Mouse (Mus musculus) stomach, postnatal 0 days (tissue): ENCODE results near the gene Gng11. TPM values are rescaled to one million over a fixed set of nuclear protein-coding genes. Genes with fewer than 3 reads are reported as not detected.

Experiments used
- ATAC-seq: fragments of 200-750 bp; cut with Nextera tagmentation; 2 replicates; pipeline ENCODE4 v1.8.0; 2017; ENCODE audit not compliant: low FRiP score, low TSS enrichment
- DNase-seq: peaks from one replicate; pipeline ENCODE4 v3.0.0-alpha.2; 2016; ENCODE audit warnings: low spot score
- H3K27ac ChIP-seq: fragments of 300-500 bp; sonication (generic); replicated peaks from 2 replicates; pipeline ENCODE4 v1.5.1; 2014; ENCODE audit warnings: mild to moderate bottlenecking, control low read depth
- H3K27me3 ChIP-seq: fragments of 300-500 bp; sonication (generic); 2 replicates; pipeline ENCODE4 v1.6.1; 2014; ENCODE audit warnings: low read length; ENCODE audit not compliant: control insufficient read depth, insufficient read depth
- H3K36me3 ChIP-seq: fragments of 300-500 bp; sonication (generic); 2 replicates; pipeline ENCODE4 v1.6.1; 2014; ENCODE audit warnings: low read length, mixed read lengths; ENCODE audit not compliant: control insufficient read depth, insufficient read depth
- H3K4me1 ChIP-seq: fragments of 300-500 bp; sonication (generic); replicated peaks from 2 replicates; pipeline ENCODE4 v1.6.1; 2014; ENCODE audit warnings: antibody characterized with exemption; ENCODE audit not compliant: control insufficient read depth, insufficient read depth
- H3K4me2 ChIP-seq: fragments of 300-500 bp; sonication (generic); replicated peaks from 2 replicates; pipeline ENCODE4 v1.6.1; 2014; ENCODE audit warnings: low read depth, mild to moderate bottlenecking, control low read depth, moderate library complexity
- H3K4me3 ChIP-seq: fragments of 300-500 bp; sonication (generic); 2 replicates; pipeline ENCODE4 v1.5.1; 2014; ENCODE audit warnings: low read depth, low read length, control low read depth
- H3K9ac ChIP-seq: fragments of 300-500 bp; sonication (generic); 2 replicates; pipeline ENCODE4 v1.6.1; 2014; ENCODE audit warnings: mild to moderate bottlenecking, low read length, control low read depth, mixed read lengths
- H3K9me3 ChIP-seq: fragments of 300-500 bp; sonication (generic); 2 replicates; pipeline ENCODE4 v1.6.1; 2016; ENCODE audit warnings: low read length; ENCODE audit not compliant: control insufficient read depth
- CTCF ChIP-seq: IDR thresholded peaks from 2 replicates; pipeline ENCODE4 v1.5.1; 2016; ENCODE audit warnings: antibody characterized with exemption, low read depth, mild to moderate bottlenecking, moderate library complexity
- EP300 ChIP-seq: optimal IDR thresholded peaks from 2 replicates; pipeline ENCODE3; 2016; ENCODE audit warnings: antibody characterized with exemption
- WGBS: fragments of 180-500 bp; shearing (Covaris S2); extraction: QIAGEN DNeasy Blood & Tissue Kit; methylation state at CpG from one replicate; pipeline ENCODE4 v1.1.7; 2014; 5-methylcytosine and 5-hydroxymethylcytosine counted together
- polyA plus RNA-seq: library from polyadenylated mRNA; unstranded; fragments of >200 nt; fragmentation: Nextera tagmentation; extraction: Ambion mirVana; gene quantifications from 2 replicates; pipeline ENCODE4 v1.2.1, GENCODE M21; 2015

Gene Gng11
- 67.2 and 69.7 TPM in 2 replicates for polyA plus RNA-seq

- ATAC-seq (peak; percentile 88), DNase-seq (peak; percentile 59)
- Histone ChIP-seq H3K36me3 (no peaks in the 10 kb centered on the region), H3K4me2 (peak within 1 kb of the TSS; percentile 74), H3K9me3 (no peaks in the 10 kb centered on the region), H3K9ac (peak within 1 kb of the TSS; percentile 81), H3K27ac (peak within 1 kb of the TSS; percentile 90), H3K4me3 (peak within 1 kb of the TSS; percentile 56), H3K4me1 (no peaks in the 10 kb centered on the region), H3K27me3 (no peaks in the 10 kb centered on the region)
- TF ChIP-seq CTCF (no peak; the same call in 1 of the 2 replicates), EP300 (no peak)
- WGBS, result 2% methylated on average over 19 of the region's 19 CpGs
These were observed at the start of gene Gng11 for GRCm38 (mm10) chr6:4003890-4004306. Gene Gng11 (plus strand): TSS chr6:4003904.

DNA sequence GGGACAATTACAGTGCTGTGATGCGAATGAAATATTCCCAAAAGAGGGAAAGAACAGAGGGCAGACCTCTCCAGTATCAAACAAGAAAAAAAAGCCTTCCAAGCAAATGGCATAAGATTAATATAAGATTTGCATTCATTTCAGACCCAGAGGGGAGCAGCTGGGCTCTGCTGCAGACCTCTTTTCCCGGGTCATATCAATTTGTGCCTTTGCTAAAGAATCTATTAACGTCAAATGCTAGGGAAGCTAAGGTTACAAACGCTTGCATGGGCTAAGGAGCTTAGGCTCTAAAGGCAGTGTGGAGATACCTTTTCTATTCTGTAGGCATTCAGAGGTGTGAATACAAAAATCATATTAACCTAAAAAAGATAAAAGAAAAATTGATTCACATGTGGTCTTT is 48.7 kb upstream of the Gng11 start:
- Histone ChIP-seq H3K27me3 (no peaks in the 10 kb centered on the region), H3K9me3 (no peaks in the 10 kb centered on the region), H3K4me2 (no peak overlapping the region), H3K27ac (no peak overlapping the region), H3K9ac (no peak overlapping the region), H3K36me3 (no peaks in the 10 kb centered on the region), H3K4me1 (no peaks in the 10 kb centered on the region), H3K4me3 (no peak overlapping the region)
- no peak for TF ChIP-seq EP300
- no peak for TF ChIP-seq CTCF
- DNase-seq (no peak), ATAC-seq (no peak)
- 50% methylated on average over 4 of the region's 4 CpGs for WGBS

- Histone ChIP-seq H3K4me1 (no peaks in the 10 kb centered on the region), H3K4me3 (peak overlapping the region; percentile 32), H3K27me3 (no peaks in the 10 kb centered on the region), H3K9ac (0 out of 2 replicates have a peak overlapping the region, but pooled peaks have one; percentile 13), H3K27ac (0 out of 2 replicates have a peak overlapping the region, but pooled peaks have one; percentile 2), H3K4me2 (peak overlapping the region; percentile 44), H3K9me3 (no peaks in the 10 kb centered on the region), H3K36me3 (no peaks in the 10 kb centered on the region)
- WGBS, result 28% methylated on average over 31 of the region's 31 CpGs
- TF ChIP-seq CTCF (no peak), EP300 (no peak)
- no peak for ATAC-seq
- DNase-seq, result peak; percentile 18
These were observed 35.8 kb upstream of the Gng11 start for GRCm38 (mm10) chr6:3967676-3968626.

DNA sequence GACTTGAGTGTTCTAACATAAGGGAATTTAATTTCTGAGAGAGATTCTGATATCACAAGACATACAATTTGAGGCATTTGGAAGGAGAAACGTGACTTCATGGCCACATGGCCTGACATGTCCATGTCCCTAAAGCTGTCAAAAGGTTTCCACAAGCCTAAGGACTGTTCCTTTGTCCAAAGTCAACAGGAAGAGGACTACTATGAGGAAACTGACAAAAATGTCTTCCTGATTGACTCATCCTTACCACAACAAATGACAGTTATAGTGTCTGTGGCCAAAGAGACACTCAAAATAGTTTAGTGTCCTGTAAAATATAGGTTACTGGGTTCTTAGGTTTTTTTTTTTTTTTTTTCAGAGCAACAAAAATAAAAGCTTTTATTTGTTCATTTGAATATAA is 30.0 kb upstream of the Gng11 start:
- H3K4me3 ChIP-seq, result no peak overlapping the region
- no peaks in the 10 kb centered on the region for H3K27me3 ChIP-seq
- no peak for ATAC-seq
- WGBS, result 59% methylated on average over 1 of the region's 1 CpGs
- H3K9me3 ChIP-seq, result no peaks in the 10 kb centered on the region
- H3K27ac ChIP-seq, result no peak overlapping the region
- no peak overlapping the region for H3K9ac ChIP-seq
- H3K4me2 ChIP-seq, result no peak overlapping the region
- no peaks in the 10 kb centered on the region for H3K36me3 ChIP-seq
- H3K4me1 ChIP-seq, result no peaks in the 10 kb centered on the region
- no peak for DNase-seq
- TF ChIP-seq CTCF (no peak), EP300 (no peak)

DNA sequence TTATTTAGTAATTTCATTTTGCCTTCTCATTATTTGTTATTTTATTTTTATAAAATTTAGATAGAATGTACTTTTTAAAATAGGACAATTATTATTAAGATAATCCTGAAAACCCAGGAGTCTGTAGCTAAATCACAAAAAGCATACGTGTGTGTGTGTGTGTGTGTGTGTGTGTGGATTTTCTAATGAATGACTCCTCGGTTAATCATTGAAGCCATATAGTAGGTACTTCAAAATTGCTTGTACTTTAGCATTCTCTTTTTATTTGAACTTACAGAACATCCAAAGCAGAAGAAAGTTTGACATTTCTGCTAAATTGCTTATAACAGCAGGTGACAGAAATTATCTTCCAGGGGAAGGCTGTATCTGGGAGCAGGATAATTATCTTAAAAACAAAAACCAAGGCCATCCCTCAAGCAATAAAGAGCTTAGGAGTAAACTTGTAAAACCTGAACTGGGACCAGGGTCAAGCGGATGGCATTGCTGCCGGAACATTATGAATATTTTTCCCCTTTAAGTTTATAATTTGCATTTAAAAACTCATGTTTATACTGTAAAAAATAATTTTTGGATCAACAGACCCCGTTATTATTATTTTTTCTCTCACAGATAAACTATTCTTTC is 20.9 kb upstream of the Gng11 start:
- Histone ChIP-seq H3K27ac (no peak overlapping the region), H3K36me3 (no peaks in the 10 kb centered on the region), H3K4me2 (no peak overlapping the region), H3K9me3 (no peaks in the 10 kb centered on the region), H3K4me1 (no peaks in the 10 kb centered on the region), H3K27me3 (no peaks in the 10 kb centered on the region), H3K4me3 (no peak overlapping the region), H3K9ac (no peak overlapping the region)
- DNase-seq (no peak), ATAC-seq (no peak)
- WGBS, result 76% methylated on average over 5 of the region's 5 CpGs
- TF ChIP-seq CTCF (no peak), EP300 (no peak)

DNA sequence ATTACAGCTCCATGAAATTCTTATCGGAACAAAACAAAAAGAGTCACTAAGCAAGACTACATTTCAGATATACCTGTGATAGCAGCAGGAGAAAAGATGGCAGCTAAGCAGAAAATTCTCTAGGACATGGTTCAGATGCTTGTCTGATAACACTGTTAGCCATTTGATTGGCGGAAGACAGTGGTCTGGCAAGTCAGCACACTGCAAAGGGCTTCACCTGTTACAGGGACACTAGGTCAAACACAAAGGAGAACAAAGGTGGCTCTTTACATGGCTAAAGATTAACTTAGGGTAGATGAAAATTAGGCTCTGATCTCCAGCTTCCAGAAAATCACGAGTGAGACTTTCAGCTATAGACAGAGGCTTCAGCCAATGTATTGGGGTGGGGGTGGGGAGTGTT is 15.0 kb upstream of the Gng11 start, which contains the start of gene Tfpi2:
Gene Tfpi2 (minus strand): TSS at position 170 of the 400 bp plus-strand sequence.
- no peak for DNase-seq
- Histone ChIP-seq H3K4me3 (no peak within 1 kb of the TSS), H3K36me3 (no peaks in the 10 kb centered on the region), H3K9me3 (no peaks in the 10 kb centered on the region), H3K9ac (no peak within 1 kb of the TSS), H3K27ac (no peak within 1 kb of the TSS), H3K4me1 (no peaks in the 10 kb centered on the region), H3K4me2 (no peak within 1 kb of the TSS), H3K27me3 (no peaks in the 10 kb centered on the region)
- no peak for ATAC-seq
- TF ChIP-seq CTCF (no peak), EP300 (no peak)
- 65% methylated on average over 3 of the region's 3 CpGs for WGBS
